Mouse (Mus musculus) lung, postnatal 4 days (tissue): ENCODE results near the gene Rab26.

Experiments
- DNase-seq, 2 experiments: peaks; one replicate each; pipeline ENCODE4 v3.0.0; 2021

The Rab26 gene

DNA sequence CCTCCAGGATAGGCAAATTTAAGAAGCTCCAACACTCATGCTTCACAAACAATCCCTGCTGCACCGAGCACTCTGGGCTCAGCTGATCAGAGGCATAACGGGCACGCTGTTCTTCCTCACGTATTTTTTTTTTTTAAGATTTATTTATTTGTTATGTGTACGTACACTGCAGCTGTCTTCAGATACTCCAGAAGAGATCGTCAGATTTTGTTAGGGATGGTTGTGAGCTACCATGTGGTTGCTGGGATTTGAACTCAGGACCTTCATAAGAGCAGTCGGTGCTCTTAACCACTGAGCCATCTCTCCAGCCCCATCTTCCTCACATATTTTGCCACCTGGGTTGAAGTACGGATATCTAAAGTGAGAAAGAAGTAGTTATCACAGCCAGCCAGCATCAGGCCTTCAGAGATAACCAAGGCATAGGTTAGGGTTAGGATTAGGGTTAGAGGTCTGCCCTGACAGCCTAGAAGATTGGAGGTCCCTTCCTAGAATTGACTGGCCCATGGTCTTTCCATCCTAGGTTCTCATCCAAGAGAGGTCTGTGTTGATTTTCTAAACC lies at the start of gene Rab26:
Gene Rab26 (minus strand): TSS at position 51 of the 559 bp plus-strand sequence.
- DNase-seq: no peak

DNA sequence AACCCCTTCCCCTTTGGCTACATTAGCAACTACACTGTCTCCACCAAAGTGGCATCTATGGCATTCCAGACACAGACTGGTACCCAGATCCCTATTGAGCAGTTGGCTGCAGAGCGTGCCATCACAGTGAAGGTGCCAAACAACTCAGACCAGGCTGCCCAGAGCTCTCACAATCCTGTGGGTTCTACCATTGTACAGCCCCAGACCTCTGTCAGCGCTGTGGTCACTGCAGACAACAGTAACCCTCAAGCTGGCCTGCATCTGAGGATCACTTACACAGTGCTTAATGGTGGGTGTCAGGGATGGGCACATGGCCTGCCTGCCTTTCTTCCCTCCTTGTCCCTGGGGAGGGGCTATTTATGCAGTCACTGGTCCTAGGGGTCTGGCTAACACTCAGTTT lies 46.3 kb upstream of the Rab26 start:
- no peak for DNase-seq

DNA sequence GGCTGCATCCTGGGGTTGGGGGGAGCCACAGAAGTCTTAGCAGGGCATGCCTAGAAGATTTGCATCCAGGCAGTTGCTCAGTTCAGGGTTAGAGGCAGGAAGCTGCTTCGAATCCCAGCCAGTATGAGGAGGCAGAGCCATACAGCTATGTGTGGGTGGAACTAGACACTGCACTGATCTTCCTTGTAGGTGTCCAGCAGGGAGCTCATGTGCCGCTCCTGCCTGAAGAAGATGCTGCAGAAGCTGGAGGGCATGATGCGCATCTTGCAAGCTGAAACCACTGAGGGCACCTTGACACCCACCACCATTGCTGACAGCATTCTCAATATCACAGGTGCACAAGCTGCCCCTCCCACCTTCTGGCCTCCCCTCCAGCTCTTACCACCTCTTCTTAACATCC lies 45.5 kb upstream of the Rab26 start:
- DNase-seq: no peak

DNA sequence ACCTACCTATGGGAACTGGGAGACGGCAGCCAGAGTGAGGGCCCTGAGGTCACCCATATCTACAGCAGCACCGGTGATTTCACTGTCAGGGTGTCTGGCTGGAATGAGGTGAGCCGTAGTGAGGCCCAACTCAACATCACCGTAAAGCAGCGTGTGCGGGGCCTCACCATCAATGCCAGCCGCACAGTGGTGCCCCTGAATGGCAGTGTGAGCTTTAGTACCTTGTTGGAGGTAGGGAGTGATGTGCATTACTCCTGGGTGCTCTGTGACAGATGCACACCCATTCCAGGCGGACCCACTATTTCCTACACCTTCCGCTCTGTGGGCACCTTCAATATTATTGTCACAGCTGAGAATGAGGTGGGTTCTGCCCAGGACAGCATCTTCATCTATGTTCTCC lies 39.8 kb upstream of the Rab26 start:
- DNase-seq: no peak

DNA sequence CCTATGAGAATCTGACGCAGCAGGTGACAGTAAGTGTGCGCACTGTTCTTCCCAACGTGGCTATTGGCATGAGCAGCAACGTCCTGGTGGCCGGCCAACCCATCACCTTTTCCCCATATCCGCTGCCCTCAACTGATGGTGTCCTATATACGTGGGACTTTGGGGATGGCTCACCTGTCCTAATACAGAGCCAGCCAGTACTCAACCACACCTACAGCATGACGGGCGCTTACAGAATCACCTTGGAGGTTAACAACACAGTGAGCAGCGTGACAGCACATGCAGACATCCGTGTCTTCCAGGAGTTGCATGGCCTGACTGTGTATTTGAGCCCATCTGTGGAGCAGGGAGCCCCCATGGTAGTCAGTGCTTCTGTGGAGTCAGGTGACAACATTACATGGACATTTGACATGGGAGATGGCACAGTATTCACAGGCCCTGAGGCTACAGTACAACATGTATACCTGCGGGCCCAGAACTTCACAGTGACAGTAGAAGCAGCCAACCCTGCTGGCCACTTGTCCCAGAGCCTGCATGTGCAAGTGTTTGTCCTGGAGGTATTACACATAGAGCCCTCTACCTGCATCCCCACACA lies 38.7 kb upstream of the Rab26 start:
- no peak for DNase-seq

DNA sequence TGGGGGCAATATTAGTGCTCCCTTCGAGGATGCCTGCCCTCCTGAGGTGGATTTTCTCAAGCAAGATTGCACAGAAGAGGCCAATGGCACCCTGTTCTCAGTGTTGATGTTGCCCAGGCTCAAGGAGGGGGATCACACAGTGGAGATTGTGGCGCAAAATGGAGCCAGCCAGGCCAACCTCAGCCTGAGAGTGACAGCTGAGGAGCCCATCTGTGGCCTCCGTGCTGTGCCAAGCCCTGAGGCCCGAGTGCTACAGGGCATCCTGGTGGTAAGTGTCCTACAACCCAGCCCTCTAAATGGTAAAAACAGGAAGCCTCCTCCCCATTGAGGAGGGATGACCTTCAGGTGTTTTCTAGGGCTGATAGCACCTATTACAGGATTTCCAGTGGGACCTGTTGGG lies 35.8 kb upstream of the Rab26 start:
- DNase-seq: no peak

DNA sequence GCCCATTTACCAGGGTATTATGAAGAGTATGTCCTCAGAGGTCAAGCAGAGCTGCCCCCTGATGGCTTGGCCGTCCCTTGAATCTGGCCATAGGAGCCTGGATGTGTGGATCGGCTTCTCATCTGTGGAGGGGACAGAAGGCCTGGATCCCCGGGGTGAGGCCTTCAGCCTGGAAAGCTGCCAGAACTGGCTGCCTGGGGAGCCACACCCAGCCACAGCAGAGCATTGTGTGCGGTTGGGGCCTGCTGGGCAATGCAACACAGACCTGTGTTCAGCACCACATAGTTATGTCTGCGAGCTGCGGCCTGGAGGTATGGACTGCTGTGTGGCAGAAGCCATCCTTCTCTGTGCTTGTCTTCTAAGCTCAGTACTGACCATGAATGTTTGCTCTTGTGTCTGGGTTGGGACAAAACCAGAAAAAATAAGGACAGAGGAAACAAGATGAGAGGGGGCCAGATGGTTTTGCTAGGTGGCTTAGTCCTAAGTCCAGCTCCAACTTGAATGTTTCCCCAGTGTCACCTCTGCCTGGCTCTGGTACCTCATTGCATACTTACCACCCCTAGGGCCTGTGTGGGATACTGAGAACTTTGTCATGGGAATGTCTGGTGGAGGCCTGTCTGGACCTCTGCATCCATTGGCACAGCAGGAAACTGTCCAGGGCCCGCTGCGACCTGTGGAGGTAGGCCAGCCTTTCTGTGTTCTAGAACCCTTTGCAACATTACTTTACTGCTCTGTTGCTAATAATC lies 33.2 kb upstream of the Rab26 start:
- peak; percentile 70 to 78 for DNase-seq

DNA sequence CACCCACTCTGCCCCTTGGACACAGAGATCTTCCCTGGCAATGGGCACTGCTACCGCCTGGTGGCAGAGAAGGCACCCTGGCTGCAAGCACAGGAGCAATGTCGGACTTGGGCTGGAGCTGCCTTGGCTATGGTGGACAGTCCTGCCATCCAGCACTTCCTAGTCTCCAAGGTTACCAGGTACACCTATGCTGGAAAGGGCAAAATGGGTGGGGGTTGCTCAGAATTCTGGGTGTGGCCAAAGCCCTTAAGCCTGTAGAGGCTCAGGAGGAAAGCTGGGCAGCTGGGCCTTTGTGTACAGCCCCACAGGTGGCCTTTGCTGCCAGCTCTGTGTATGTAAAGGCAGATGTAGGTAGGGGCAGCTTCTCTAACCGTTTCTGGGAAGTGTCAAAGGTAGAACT lies 31.8 kb upstream of the Rab26 start:
- DNase-seq: no peak

DNA sequence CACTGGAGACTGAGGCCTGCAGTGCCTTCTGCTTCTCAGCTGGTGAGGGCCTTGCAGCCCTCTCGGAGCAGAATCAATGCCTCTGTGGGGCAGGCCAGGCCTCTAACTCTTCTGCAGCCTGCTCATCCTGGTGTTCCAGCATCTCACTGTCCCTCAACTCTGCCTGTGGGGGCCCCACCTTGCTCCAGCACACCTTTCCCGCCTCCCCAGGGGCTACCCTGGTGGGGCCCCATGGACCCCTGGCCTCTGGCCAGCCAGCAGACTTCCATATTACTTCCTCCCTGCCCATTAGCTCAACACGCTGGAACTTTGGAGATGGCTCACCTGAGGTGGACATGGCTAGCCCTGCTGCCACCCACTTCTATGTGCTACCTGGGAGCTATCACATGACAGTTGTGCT lies 31.1 kb upstream of the Rab26 start:
- no peak for DNase-seq

DNA sequence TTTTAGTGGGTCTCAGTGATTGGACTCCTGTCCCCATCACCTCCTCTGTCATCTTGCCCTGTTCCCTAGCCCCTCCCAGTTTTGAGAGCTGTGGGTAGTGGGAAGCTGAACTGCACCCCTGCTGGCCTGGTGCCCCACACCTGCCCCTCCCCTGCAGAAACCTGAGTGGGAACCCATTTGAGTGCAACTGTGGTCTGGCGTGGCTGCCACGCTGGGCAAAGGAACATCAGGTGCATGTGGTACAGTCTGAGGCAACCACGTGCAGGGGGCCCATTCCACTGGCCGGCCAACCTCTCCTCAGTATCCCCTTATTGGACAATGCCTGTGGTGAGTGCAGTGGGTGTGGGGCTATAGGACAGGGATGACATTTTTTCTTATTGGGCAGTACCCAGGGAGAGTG lies 30.4 kb upstream of the Rab26 start:
- DNase-seq: no peak

DNA sequence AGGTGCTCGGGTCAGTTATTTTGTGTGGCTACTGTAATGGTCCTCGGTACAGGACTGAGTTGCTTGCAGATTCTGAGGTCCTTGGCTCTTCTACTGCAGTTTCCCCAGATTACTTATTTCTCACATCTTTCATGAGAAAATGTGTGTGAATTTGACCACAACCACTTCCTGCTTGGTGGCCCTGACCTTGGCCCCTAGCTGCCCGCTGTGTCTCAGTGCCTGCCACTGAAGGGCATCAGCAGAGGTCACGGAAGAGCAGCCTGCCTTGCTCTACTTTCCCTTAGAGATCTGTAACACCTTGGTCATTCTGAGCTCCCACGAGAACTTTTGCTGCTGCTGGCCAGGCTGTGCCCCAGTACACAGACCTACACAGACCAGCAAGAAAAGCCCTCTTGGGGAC lies 29.6 kb upstream of the Rab26 start:
- DNase-seq: no peak

DNA sequence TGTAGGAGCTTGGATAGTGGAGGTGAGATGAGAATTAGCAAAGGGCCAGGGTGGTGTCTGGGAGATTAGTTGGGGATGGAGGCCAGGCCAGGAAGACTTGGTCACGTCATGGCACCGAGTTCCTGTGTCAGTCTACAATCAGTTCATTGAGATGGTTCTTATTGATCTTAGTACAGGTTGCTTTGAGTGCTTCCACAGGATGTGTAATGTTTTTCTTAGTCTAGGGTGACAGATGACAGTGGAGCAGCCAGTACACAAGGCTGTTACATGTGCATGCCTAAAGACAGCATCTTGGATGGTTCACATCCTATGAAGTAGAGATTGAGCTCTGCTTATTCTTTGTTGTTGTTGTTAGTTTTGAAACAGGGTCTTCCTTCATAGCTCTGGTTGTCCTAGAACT lies 27.6 kb upstream of the Rab26 start:
- DNase-seq: no peak

DNA sequence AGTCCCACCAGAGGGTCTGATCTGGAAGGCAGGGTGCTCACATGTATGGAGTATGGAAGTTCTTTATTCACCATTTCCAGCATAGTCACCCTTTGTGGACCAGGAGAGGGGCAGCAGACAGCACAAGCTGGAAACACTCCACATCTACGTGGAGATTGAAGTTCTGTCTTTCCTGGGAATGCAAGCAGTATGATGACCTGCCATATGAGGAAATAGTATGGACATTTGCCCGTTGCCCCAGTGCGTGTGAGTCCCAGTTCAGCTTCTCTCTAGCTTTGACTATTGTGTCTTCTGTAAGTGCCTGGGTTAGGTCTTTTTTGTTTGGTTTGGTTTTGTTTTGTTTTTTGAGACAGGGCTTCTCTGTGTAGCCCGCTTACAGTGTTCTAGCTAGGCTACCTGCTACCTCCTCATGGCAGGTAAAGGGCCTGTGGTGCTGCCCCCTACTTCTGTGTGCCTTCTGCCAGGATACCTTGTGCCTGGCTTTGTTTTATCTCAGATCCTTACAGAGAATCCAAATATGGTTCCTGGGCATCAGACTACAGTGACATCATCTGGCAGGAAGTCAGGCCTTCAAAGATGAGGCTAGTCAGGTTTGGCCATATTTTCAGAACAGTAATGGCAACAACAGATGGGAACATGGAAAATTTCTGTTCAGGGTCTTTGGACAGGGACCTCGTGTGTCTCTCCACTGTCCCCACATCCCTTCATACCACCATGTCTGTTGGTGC lies 26.5 kb upstream of the Rab26 start:
- DNase-seq: no peak

DNA sequence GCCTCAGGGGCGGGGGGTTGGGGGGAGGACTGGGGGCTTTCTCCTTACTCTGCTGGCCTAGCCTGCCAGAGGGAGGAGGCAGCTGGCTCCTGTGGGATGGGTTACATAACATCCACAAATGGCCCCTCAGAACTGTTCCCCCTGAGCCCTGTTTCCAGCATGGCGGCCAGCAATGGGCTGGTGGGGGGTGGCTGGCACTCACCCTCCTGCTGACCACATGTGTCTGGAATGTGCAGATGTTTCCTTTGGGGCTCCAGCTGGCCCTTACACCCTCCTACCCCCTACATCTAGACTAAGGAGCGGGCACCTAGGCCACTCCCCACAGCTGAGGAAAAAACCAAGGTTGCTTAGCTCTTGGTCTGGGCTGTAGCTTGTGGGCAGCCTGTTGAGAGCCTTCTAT lies 25.1 kb upstream of the Rab26 start:
- DNase-seq: peak; percentile 55 to 77

DNA sequence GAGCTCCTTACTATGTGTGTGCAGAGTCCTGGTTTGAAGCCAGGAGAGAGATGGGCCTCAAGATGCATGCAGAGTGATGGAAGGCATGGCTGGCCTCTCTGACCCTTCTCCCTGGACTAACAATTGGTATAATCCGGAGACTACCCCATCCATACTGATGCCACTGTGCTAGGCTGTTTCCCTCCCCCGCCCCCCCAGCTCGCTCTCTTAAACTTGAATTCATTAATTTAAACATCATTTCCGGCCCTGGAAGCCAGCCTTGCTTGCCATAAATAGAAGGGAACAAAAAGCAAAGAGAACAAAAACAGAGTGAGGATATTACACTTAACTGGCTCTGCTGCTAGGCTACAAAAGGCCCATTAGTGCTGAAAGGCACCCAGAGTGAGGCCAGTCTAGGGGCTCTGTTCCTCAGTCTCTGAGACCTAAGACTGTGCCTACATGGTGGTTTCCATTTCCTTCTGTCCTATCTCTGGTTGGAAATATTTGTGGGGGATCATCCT lies 24.6 kb upstream of the Rab26 start:
- DNase-seq: peak in 1 of 2 experiments; percentile 42

DNA sequence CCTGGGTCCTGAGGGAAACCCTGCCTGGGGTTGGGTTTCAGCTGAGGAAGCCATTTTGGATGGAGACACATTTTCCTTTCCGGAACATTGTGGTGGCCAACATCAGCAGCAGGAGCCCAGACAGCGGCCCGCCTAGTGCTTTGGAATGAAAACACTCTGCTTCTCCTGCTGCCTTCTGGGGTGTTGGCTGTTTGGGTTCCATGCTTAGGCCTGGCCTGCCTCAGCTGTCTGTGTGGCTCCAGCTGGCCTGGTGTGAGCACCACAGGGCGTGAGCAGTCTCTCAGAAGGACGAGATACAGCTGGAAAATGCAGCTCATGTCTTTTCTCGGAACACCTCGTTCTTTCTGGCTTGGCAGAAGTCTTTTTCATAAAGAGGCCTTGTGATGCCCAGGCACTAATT lies 23.1 kb upstream of the Rab26 start:
- DNase-seq: peak; percentile 28 to 65

DNA sequence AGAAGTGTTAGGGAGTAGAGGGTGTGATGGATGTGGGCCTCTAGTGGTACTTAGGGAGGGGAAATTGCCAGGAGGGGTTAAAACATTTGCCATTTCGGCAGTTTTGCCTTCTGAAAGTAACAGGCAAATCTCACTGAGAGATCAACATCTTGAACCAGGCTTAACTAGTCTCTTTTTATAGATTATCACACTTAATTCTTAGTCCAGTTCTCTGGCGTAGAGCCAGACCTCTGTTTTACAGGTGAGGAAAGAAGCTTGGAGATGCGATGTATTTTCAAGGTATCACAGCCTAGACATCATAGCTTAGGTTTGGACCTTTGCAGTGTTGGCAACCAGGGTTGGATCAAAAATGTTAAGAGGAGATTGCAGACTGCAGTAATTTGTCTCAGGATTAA lies 17.0 kb upstream of the Rab26 start:
- no peak for DNase-seq

DNA sequence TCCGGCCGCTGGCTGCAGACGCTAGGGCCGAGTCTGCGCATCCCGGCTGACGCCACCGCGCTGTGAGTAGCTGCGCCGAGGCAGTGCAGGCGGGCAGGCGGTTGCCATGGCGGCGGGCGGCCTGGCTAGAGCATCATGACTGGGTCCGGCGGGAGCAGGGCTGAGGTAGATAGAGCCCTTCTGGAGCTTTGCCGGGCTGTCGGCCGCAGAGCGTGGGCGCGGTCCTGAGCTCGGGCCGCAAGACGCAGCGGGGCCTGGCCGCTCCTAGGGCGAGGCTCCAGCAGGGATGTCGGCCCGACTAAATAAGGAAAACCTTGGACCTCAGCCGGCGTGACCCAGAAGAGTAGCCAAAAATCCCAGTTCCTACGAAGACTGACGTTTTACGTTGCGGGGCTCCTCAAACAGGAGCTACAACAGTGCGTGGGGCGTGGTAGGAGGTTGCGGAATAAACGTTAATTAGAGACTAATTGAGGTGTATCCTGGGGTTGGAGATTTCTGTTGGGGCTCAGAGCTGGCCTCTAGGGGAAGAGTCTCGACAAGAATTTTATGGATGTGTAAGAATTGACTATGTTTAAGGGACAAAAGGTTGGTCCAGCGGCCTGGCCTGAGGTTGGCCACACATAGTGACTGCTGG lies 16.5 kb upstream of the Rab26 start:
- peak; percentile 83 to 88 for DNase-seq

DNA sequence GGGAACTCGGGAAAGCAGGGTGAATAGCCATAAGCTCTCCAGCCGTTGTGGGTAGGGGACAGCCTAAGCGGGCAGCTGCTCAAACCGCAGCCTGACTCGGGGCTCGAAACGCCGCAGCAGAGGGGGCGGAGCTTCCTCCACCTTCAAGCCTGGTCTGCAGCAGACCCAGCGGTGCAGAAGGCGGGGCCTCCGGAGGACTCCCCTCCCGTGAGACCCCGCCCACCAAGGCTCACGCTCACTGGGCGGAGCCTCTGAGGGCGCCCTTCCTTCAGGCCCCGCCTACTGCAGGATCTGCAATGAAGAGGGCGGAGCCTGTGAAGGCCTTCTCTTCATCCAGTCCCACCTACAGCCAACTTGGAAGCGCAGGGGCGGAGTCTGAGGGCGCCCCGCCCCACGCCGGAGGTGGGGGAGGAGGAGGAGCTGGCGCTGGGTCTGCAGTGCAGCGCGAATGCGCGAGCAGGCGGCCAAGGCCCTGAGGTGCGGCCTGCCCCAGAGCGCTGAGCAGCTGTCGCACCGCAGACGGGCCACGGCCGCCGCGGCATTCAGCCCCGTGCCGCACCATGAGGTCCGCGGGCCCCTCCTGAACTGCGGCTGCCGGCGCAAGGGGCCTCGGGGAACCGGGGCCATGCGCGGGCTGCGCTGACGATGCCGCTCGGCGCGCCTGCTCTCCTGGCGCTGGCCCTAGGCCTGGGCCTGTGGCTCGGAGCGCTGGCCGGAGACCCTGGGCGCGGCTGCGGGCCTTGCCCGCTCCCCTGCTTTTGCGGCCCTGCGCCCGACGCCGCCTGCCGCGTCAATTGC lies 15.8 kb upstream of the Rab26 start, which contains the start of gene Pkd1:
Gene Pkd1 (plus strand): TSS at position 217 of the 798 bp plus-strand sequence.
- peak; percentile 100 for DNase-seq

DNA sequence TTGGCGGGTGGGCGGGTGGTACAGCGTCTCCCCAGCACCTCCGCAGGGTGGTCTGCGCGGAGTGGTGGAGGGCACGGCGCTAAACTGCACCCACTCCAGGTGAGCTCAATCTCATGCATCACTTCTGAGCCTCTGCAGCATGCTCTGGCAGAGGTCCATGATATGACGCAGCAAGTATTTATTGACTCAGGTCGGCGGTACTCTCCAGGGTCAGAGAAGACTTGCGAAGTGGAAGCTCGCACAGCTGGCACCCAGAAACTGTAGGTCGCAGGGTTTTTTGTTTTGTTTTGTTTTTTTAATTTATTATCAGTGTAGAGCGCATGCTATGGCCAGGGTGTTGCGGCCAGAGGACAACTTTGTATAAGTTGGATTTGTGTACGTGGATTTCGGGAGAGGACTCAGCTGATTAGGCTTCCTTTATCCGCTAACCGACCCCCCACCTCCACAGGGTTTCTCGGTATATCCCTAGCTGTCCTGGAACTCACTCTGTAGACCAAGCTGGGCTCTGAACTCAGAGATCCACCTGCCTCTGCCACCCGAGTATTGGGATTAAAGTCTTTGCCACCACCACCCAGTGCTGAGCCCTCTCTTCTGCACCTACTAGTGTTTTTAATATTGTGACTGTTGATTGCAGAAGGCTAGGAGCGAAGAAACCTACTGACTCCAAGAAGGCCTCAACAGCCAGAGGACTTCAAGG lies 15.1 kb upstream of the Rab26 start:
- peak; percentile 63 to 66 for DNase-seq

DNA sequence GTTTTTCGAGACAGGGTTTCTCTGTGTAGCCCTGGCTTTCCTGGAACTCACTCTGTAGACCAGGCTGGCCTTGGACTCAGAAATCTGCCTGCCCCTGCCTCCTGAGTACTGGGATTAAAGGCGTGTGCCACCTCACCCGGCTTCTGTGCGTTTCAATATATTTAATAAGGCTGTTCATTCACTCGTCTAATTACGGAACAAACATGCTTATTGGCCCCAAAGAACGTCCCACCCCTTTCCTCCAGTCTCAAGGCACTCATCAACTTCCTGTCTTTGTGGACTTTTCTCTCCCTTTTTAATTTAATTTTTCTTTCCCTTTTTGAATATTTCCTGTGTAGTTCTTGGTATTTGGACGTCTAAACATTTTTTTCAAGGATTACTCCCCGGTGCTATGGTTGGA lies 14.4 kb upstream of the Rab26 start:
- DNase-seq: no peak

DNA sequence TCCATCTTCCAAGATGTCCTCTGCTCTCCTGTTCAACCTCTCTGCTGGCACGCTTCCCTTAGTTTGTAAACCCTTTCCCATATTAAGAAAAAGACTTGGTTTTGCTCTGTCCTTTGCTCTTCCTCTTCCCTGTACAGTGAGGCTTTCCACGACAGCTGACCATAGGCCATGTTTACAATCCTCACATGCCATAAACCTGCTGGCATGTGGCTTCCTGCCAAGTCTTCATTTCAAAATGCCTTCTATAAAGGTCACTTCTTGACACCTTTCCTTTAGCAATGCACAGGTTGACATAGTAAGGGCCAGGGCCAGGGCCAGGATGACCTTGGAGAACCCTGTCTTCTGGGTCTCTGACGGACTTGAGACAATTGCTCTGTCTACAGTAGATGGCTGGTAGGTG lies 12.2 kb upstream of the Rab26 start:
- no peak for DNase-seq
